Mouse (Mus musculus) liver, adult 2 months (tissue): ENCODE results near the gene Ldlrad3.

Experiments
- CTCF ChIP-seq: fragments of 200-500 bp; IDR thresholded peaks from 2 replicates; pipeline ENCODE4 v1.5.1; 2011; ENCODE audit warnings: low read depth, low read length, control low read depth
- POLR2A ChIP-seq: fragments of 200-500 bp; IDR thresholded peaks from 2 replicates; pipeline ENCODE4 v1.6.1; 2011; ENCODE audit warnings: low read length, control low read depth; ENCODE audit not compliant: insufficient read depth; ENCODE audit errors: extremely low read depth

DNA sequence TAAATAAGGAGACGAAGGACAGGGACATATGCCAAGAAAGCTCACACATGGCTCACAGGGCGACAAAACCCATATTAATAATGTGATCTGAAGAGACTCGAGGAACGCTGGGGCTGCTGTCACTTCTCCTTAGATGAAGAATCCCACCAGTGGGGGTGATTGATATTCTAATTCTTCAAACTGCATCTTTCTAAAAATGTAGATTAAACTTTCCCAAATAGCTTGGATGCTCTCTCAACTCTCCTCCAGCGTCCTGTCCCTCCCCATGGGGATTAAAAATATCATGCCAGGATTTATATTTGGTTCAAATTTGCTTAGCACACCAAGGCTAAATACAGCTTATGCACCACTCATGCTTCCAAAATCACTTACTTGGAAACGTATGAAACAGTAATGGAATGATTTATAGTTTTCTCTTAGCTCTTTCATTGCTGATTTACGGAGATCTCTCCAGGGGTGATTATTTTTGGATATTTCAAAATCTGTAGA, 182.4 kb downstream of the Ldlrad3 start:
- TF ChIP-seq CTCF (no peak), POLR2A (no peak)
